In genomic region chr10:67804637-67805036, GRCm38 (mm10) we compare ENCODE assay signal across 15 mouse cellular contexts.
A peak's percentile ranks its signal among the peaks of the same experiment; 100 is the strongest.
DNase-seq lines count a peak whose midpoint lies in the region; ATAC-seq and TF ChIP-seq lines count a peak whose summit lies in the region.
"Had no signal": no experiment of that assay in that cellular context is flagged by ENCODE, and none has a peak within 500 bp of the region (broad histone marks: within the 10 kb centered on the region; RNA-seq: fewer than 3 reads in every experiment).

No protein-coding gene starts in this region.

- no peaks in the 10 kb centered on the region for H3K4me1 ChIP-seq in limb, embryonic 12.5 days (replicated peaks)
- H3K4me1 ChIP-seq in limb, embryonic 10.5 days: no peaks in the 10 kb centered on the region; the same call in 1 of the 2 replicates
- no peaks in the 10 kb centered on the region for H3K4me1 ChIP-seq in liver, postnatal 0 days (ENCODE audit: insufficient read depth)
- H3K4me1 ChIP-seq: forebrain, embryonic 15.5 days had no signal

- H3K27ac ChIP-seq in limb, embryonic 12.5 days: no peak overlapping the region
- H3K27ac ChIP-seq in limb, embryonic 10.5 days: no peak overlapping the region
- no peak overlapping the region for H3K27ac ChIP-seq in liver, postnatal 0 days (ENCODE audit: low read depth)
- H3K27ac ChIP-seq: forebrain, embryonic 15.5 days had no signal

- H3K4me3 ChIP-seq in limb, embryonic 12.5 days (replicated peaks): no peak overlapping the region
- no peak overlapping the region for H3K4me3 ChIP-seq in limb, embryonic 10.5 days
- no peak overlapping the region for H3K4me3 ChIP-seq in liver, postnatal 0 days (ENCODE audit: low read depth, low read length)
- H3K4me3 ChIP-seq: erythroblast, embryonic 14.5 days; forebrain, embryonic 15.5 days had no signal

- WGBS in limb, embryonic 12.5 days: 42% methylated on average over 12 of the region's 12 CpGs
- 58% methylated on average over 12 of the region's 12 CpGs for WGBS in limb, embryonic 10.5 days
- WGBS in liver, postnatal 0 days (ENCODE audit: insufficient replicate concordance): 24% methylated on average over 12 of the region's 12 CpGs

- DNase-seq in limb, embryonic 10.5 days (ENCODE audit: low spot score): no peak
- peak; percentile 7 for DNase-seq in urinary bladder, postnatal 14 days (ENCODE audit: low spot score)
- no peak for DNase-seq in urinary bladder, postnatal 10 days (ENCODE audit: low spot score)
- peak; percentile 34 for DNase-seq in liver, postnatal 0 days
- no peak for DNase-seq in frontal cortex, postnatal 10 days (ENCODE audit: low spot score in 2 of 2)
- DNase-seq in embryo, embryonic 11 days: no peak
- DNase-seq: cerebellum, adult 9-11 months; gastrocnemius, postnatal 25 days; left cerebral cortex, postnatal 4 days; thymus, adult 18-20 months had no signal

- H3K4me2 ChIP-seq in limb, embryonic 12.5 days: 0 out of 2 replicates have a peak overlapping the region, but pooled peaks have one; percentile 5
- peak overlapping the region; percentile 31; the same call in 1 of the 2 replicates for H3K4me2 ChIP-seq in liver, postnatal 0 days (ENCODE audit: low read depth, low read length)
- H3K4me2 ChIP-seq: forebrain, embryonic 15.5 days; heart, embryonic 11.5 days; midbrain, embryonic 11.5 days had no signal

- TF ChIP-seq CTCF in liver, postnatal 0 days (IDR thresholded peaks at IDR 0.05; ENCODE audit: low read depth): no peak

- no peak for ATAC-seq in limb, embryonic 12.5 days (ENCODE audit: insufficient number of reproducible peaks, insufficient read depth, low FRiP score, low TSS enrichment, low read depth)
- peak; percentile 38 for ATAC-seq in liver, postnatal 0 days
- ATAC-seq: forebrain, embryonic 15.5 days had no signal

- H3K36me3 ChIP-seq in limb, embryonic 12.5 days: no peaks in the 10 kb centered on the region
- no peaks in the 10 kb centered on the region for H3K36me3 ChIP-seq in limb, embryonic 10.5 days
- no peaks in the 10 kb centered on the region for H3K36me3 ChIP-seq in liver, postnatal 0 days (replicated peaks; ENCODE audit: insufficient read depth, low read length)
- H3K36me3 ChIP-seq: forebrain, embryonic 15.5 days had no signal

- peak; percentile 23; the same call in 1 of the 2 replicates for TF ChIP-seq EP300 in liver, postnatal 0 days (IDR thresholded peaks at IDR 0.05; ENCODE audit: low read depth)

- H3K9me3 ChIP-seq in limb, embryonic 12.5 days: no peaks in the 10 kb centered on the region
- no peaks in the 10 kb centered on the region for H3K9me3 ChIP-seq in limb, embryonic 10.5 days (replicated peaks)
- H3K9me3 ChIP-seq in liver, postnatal 0 days (ENCODE audit: low read length): no peaks in the 10 kb centered on the region
- H3K9me3 ChIP-seq: forebrain, embryonic 15.5 days had no signal

- no peaks in the 10 kb centered on the region for H3K27me3 ChIP-seq in limb, embryonic 12.5 days
- no peaks in the 10 kb centered on the region for H3K27me3 ChIP-seq in limb, embryonic 10.5 days (ENCODE audit: low read depth, poor library complexity, severe bottlenecking)
- no peaks in the 10 kb centered on the region for H3K27me3 ChIP-seq in liver, postnatal 0 days (ENCODE audit: insufficient read depth, low read length)
- H3K27me3 ChIP-seq: forebrain, embryonic 15.5 days had no signal

- no peak overlapping the region for H3K9ac ChIP-seq in limb, embryonic 12.5 days (replicated peaks)
- no peak overlapping the region for H3K9ac ChIP-seq in liver, postnatal 0 days (replicated peaks)
- H3K9ac ChIP-seq: forebrain, embryonic 15.5 days had no signal

Comparison
In these comparisons a context has a peak if more than half of its experiments do, and no peak if none do; other contexts are left out.
1. DNase-seq: peak in urinary bladder, postnatal 14 days (single experiment) and liver, postnatal 0 days (single experiment); none in limb, embryonic 10.5 days (single experiment), urinary bladder, postnatal 10 days (single experiment), frontal cortex, postnatal 10 days (0 of 2) and embryo, embryonic 11 days (single experiment).